Comparison of ENCODE assay signal across 9 mouse cellular contexts in the genomic region with DNA sequence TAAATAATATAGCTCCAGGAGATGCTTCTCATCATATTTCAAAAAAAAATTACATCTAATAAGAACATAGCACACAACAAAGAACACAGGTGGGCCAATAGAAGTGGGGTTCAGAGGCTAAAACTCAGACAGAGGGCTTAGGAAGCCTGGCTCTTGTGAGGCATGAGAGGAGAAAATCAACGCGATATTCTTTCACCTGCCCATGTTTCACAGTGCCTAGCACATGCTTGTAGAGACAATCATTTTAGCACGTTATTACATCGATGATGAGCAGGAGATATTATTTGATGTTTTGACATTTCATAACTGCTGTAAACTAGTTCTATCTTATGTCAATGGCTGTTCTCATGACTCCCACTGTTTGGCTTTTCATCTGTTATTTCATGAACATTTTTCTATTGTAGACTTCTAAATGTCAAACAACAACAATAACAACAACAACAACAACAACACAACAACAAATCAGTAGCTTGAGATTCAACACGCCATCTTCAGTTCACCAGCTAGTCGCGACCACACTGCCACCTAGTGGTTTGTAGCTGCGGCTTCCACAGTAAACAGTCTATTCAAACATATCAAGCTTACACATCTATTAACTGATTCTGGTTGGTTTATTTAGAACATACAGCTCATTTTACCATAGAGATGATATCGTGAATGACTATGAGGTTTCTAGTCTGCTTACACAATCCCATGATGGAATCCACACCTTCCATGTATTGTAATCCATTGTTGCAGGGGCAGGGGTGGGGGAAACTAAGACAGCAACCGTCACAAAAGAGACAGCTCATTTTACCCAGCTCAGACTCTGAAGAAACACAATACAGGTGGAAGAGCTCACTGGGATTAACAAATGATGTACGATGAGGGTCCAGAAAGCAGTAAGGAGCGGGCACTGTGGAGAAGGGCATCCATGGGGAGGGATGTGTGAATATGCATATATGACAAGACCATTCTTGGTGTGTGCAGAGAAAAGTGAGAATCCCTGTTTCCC.
DNase-seq lines count a peak whose midpoint lies in the region; ATAC-seq and TF ChIP-seq lines count a peak whose summit lies in the region.
"Had no signal": no experiment of that assay in that cellular context is flagged by ENCODE, and none has a peak within 500 bp of the region (broad histone marks: within the 10 kb centered on the region; RNA-seq: fewer than 3 reads in every experiment).

No protein-coding gene starts in this region.

- no peaks in the 10 kb centered on the region for H3K4me1 ChIP-seq in G1E (ENCODE audit: insufficient read depth, low read depth, low read length)
- H3K4me1 ChIP-seq in forebrain, embryonic 15.5 days = no peaks in the 10 kb centered on the region
- H3K4me1 ChIP-seq: stomach, embryonic 15.5 days had no signal

- peak; percentile 20; the same call in 1 of the 2 replicates for TF ChIP-seq CTCF in G1E (IDR thresholded peaks at IDR 0.05; ENCODE audit: low read depth, low read length)

- H3K4me2 ChIP-seq in forebrain, embryonic 15.5 days (replicated peaks) = no peak overlapping the region
- H3K4me2 ChIP-seq: stomach, embryonic 15.5 days had no signal

- ATAC-seq in G1E (ENCODE audit: extremely low read depth, insufficient number of reproducible peaks, low FRiP score, poor library complexity, severe bottlenecking) = no peak
- ATAC-seq in forebrain, embryonic 15.5 days (replicated peaks) = peak; percentile 93

- no peaks in the 10 kb centered on the region for H3K9me3 ChIP-seq in G1E (replicated peaks)
- H3K9me3 ChIP-seq in forebrain, embryonic 15.5 days = no peaks in the 10 kb centered on the region
- H3K9me3 ChIP-seq: stomach, embryonic 15.5 days had no signal

- H3K4me3 ChIP-seq in G1E (ENCODE audit: low read depth, low read length) = no peak overlapping the region
- H3K4me3 ChIP-seq in forebrain, embryonic 15.5 days = no peak overlapping the region
- H3K4me3 ChIP-seq: stomach, embryonic 15.5 days had no signal

- H3K9ac ChIP-seq in forebrain, embryonic 15.5 days (replicated peaks) = no peak overlapping the region
- H3K9ac ChIP-seq: stomach, embryonic 15.5 days had no signal

- intact Hi-C loops in left cerebral cortex, postnatal 4 days (cut with DNase I) = loop anchor here (5.0 to 10.0 kb wide), 3 partner anchors 457 to 865 kb away; partner anchors contain the start of gene Smlr1

- DNase-seq in 416B (ENCODE audit: low read depth) (peak; percentile 51), G1E (ENCODE audit: low spot score) (no peak)
- peak; percentile 8 for DNase-seq in cerebellum, adult 11-12 months
- peak; percentile 45 for DNase-seq in kidney, adult 9 months
- DNase-seq in left cerebral cortex, postnatal 4 days = peak; percentile 61
- DNase-seq in neural tube, embryonic 10.5 days (ENCODE audit: extremely low spot score, low spot score) = peak; percentile 41
- DNase-seq in yolk sac, embryonic 10.5 days (ENCODE audit: low spot score) = peak; percentile 17

- no peak overlapping the region for H3K27ac ChIP-seq in forebrain, embryonic 15.5 days (replicated peaks)
- H3K27ac ChIP-seq: stomach, embryonic 15.5 days had no signal

- no peaks in the 10 kb centered on the region for H3K27me3 ChIP-seq in G1E (ENCODE audit: insufficient read depth, low read length)
- H3K27me3 ChIP-seq in forebrain, embryonic 15.5 days = no peaks in the 10 kb centered on the region
- H3K27me3 ChIP-seq: stomach, embryonic 15.5 days had no signal

- WGBS in forebrain, embryonic 15.5 days = 36% methylated on average over 12 of the region's 12 CpGs

- H3K36me3 ChIP-seq in G1E (replicated peaks) = no peaks in the 10 kb centered on the region
- H3K36me3 ChIP-seq in forebrain, embryonic 15.5 days = no peaks in the 10 kb centered on the region
- H3K36me3 ChIP-seq: stomach, embryonic 15.5 days had no signal
